Mouse (Mus musculus): Measurements from ENCODE around the gene Srgap3.

Srgap3 gene

GRCm38 (mm10) chr6:112946895-112947436 lies at the start of gene Srgap3:
Gene Srgap3, minus strand, starts transcription at chr6:112947266.
- peak; percentile 86 to 87 for DNase-seq

DNA sequence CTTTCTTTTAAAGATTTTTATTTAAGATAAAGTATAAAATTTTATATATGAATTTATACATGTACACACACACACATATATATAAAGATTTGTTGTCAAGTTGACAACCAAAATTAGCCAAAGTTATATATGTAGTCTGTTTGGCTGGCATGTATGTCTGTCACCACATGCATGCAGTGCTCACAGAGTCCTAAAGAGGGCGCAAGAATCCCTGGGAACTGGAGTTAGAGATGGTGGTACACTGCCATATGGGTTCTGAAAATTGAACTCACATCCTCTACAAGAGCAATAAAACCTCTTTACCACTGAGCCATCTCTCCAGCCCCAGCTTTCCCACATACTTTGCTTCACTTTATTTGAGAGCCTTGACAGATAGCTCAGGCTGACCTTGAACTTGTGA lies 48.6 kb upstream of the Srgap3 start:
- DNase-seq: no peak

DNA sequence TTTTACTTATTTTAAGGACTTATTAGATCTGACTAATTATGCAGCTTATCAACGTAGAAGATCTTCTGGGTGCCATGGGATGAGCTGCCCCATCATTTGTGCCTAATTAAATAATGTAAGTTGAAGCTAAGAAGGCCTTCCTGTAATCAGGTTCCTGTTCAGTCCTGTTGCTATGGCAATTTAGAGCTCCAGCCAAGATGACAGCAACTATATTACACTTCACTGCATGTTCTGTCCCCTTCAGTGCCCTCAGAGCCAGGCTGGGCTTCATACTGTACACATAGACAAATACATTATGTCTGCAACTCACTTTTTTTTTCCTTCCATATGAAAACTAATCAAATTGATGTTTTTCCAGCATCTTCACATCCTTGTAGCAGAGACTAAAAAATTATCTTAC lies 43.1 kb upstream of the Srgap3 start:
- no peak for DNase-seq

GRCm38 (mm10) chr6:112985362-112986314 lies 38.6 kb upstream of the Srgap3 start:
- DNase-seq: no peak

- peak; percentile 24 for DNase-seq
Measured at GRCm38 (mm10) chr6:112982241-112982640, 35.2 kb upstream of the Srgap3 start.

DNA sequence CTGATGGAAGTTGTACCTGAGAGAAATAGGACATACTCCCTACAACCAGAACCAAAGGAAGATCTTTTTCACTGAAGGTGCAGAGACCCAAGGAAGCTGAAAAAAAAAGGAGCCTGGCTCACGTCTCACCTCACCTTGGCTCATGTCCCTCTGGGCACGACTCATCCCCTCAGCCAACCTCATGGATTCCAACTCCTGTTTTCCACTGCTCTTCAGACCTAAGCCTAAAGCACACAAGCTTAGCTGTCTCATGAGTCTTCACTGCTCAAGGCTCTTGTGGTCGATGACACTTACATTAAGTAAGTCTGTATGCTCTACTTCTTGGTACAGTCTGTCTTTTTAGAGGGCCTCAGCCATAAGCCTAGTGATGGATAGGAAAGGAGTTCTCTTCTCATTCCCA lies 31.9 kb upstream of the Srgap3 start:
- DNase-seq: no peak

- DNase-seq: no peak
Measured at GRCm38 (mm10) chr6:112977246-112977645, 30.2 kb upstream of the Srgap3 start.

- DNase-seq: no peak
Measured at GRCm38 (mm10) chr6:112976541-112976940, 29.5 kb upstream of the Srgap3 start.

GRCm38 (mm10) chr6:112976136-112976535 lies 29.1 kb upstream of the Srgap3 start:
- no peak for DNase-seq

- DNase-seq: no peak
Measured at GRCm38 (mm10) chr6:112973786-112974720, 27.0 kb upstream of the Srgap3 start.

DNA sequence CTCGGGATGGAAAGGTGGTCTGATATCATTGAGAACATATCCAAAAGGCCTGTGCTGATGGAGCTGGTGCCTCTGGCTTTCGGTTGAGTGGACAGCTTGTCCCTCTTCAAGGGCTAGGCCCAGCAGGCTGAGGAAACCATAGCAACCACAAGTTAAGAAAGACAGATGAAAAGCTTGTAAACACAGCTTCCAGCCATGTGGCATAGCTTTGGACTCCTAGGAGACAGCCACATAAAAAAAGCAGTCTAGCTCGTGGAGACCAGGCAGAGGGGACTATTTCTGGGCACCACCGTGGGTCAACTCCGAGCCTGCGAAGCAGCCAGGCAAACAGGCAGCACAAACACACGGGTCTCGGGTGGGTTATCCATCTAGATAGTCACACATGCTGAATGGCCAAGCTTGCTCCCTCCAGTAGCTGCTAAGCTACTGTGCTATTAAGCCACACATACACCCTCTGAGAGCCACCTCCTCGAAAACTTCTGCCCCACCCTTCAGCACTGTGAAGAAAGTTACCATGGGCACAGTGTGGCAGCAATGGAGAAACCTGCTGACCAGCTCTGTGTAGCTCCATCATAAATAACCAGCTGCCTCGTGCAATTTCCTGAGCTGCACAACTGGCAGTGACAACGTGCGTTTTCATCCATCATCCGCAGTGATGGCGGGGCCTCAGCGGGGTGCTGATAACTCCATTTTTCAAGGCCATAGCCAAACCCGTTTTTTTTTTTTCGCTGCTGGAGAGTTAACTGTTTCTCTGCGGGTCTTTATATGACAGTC lies 26.0 kb upstream of the Srgap3 start:
- no peak for DNase-seq

- no peak for DNase-seq
Measured at GRCm38 (mm10) chr6:112972127-112972526, 25.1 kb upstream of the Srgap3 start.

DNA sequence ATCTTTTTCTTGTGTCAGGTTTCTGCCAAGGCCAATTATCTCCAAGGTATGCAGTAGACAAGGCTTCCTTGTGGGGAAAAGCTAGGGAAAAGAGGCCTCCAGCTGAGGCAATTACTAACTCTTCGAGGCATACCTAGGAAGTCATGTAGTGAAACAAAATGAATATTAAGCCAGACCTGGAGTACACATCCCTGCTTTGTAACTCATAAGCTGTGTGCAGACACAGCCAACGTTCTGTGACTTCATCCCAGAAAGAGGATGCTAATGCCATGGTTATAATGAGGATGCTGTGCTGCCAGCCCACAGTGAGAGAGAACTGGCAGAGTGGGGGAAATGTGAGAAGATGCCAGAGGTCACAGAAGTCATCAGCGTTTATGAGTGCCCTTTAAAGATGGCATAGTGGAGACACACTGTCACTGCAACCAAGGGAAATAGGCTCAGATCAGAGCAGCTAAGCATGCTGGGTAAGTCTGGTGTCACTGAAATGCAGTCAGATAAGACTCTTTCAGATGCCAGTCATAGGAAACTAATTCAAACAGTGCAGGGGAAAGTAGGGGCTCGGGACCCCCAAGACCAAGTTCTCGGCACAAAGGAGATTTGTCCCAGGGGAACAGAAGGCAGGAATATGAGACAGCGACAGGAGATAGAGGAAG lies 24.2 kb upstream of the Srgap3 start:
- DNase-seq: no peak

GRCm38 (mm10) chr6:112967359-112967758 lies 20.3 kb upstream of the Srgap3 start:
- DNase-seq: no peak

DNA sequence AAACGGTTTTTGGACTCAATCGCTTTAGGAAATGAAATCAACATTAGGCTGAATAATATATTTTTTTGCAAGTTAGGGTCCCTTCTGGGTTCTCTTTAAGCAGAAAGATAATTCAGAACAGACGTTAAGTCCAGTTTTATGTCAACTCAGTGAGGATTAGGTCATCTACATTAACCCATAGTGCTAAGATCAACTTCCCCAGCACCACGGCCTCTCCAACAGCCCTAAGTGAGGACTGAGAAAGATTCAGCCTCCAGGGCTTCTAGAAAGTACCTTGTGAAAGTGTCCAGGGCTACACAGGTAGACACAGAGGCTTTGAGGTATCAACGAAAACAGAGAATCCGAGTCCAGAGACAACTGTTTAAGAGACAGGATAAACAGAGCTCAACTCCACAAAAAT lies 11.3 kb upstream of the Srgap3 start:
- DNase-seq: no peak

GRCm38 (mm10) chr6:112957583-112958280 lies 10.7 kb upstream of the Srgap3 start:
- no peak for DNase-seq

GRCm38 (mm10) chr6:112955773-112956172 lies 8.7 kb upstream of the Srgap3 start:
- DNase-seq: no peak

DNA sequence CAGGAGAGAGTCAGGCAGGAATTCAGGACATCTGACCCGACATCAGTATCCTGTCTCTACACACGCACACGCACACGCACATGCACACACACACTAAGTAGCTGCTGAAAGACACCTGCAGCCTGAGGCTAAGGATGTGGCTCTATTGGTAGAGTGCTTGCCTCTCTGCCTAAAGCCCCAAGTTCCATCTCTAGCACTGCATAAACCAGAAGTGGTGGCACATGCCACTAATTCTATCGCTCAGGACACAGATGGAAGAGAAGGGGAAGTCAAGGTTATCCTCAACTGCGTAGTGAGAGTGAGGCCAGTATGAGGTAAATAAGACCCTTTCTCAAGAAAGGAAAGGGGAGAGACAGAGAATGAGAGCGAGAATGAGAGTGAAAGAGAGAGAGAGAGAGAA lies 6.8 kb upstream of the Srgap3 start:
- DNase-seq: no peak

- DNase-seq: peak in 1 of 2 experiments; percentile 33
Measured at GRCm38 (mm10) chr6:112951254-112951653, 4.2 kb upstream of the Srgap3 start.

DNA sequence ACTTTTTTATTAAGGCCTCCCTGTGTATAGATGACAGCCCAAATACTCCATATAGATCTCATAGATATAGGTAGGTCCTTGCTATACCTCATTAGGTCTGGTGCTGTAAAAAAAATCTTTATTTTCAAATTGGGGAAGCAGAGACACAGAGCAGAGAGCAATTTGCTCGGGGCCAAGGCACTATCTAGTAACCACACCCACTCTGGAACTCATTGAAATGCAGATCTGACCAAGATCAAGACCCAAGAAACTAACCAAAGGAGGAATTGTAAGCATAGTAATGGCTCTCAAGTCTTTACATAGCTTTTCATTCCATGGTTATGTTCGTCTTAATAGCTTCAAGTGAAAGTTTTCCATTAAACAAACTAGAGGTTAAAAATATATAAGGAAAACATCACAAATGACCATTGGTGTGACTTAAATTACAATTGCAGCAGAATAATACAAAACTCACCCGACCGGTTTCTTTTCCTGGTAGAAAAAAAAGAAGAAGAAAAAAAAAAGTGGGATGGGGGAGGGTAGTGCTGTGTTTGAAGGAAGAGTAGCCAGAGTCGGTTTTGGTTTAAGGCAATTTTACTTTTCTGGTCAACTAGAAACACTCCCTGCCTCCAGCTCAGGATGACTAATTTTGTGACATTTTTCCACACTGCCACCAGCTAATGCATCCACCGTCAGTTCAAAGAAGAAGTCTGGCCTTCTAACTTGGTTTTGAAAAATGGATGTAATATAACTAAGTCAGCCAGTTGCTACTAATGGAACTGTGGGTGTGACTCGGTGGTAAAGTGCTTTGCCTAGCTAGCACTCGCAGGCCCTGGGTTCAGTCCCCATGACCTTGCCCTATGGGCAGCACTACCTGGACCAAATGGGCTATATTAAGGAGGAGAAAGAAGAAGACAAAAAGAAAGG lies 3.4 kb upstream of the Srgap3 start:
- DNase-seq: no peak

All from cerebellum, postnatal 36 days (tissue).